Mouse (Mus musculus) G1E (cell line): Measurements from ENCODE around the gene Ednrb.

Source experiments
- CTCF ChIP-seq: IDR thresholded peaks from 2 replicates; pipeline ENCODE4 v1.5.1; 2012; ENCODE audit warnings: low read depth, low read length, inconsistent platforms, mixed read lengths
- GATA1 ChIP-seq: IDR thresholded peaks from 2 replicates; pipeline ENCODE4 v1.6.1; 2012; ENCODE audit warnings: borderline replicate concordance, low read length, inconsistent platforms, mixed read lengths

DNA sequence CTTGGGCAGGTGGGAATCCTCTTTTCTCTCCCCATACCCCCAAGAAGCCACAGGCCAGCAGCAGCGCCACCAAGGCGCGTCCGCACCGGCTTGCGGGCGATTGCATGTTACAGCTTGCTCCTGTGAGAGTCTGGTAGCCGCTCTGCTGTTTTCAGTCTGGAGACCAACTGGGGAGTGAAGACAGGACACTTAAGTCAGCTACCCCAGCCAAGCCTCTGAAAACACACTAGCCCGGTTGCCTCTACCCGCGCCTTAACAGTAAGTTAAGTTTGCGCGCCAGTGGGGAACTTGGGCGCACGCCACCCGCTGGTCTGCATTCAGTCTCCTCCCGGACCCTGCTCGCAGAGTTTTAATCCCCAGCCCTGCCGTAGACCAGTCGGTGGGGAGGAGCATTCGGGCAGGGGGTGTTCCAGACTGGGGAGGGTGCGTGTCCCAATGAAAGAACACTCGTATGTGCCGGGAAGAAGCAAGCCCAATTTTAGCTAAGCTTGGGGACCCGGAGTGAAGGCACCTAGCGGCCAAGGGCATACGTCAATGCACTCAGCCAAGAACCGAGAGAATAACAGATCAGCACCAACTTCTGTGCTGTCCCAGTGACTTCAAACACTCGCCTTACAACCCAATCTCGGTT, 716 bp downstream of the Ednrb start:
- TF ChIP-seq CTCF = no peak
- TF ChIP-seq GATA1 = no peak
